Mouse (Mus musculus) hindbrain, embryonic 10.5 days (tissue): ENCODE measurements around the gene Mrgpra2a. TPM values are rescaled to one million over a fixed set of nuclear protein-coding genes. Genes with fewer than 3 reads are reported as not detected.

ENCODE experiments used
- polyA plus RNA-seq: library from polyadenylated mRNA; unstranded; fragments of >200 nt; fragmentation: Nextera tagmentation; extraction: Ambion mirVana; gene quantifications from 2 replicates; pipeline ENCODE4 v1.2.1, GENCODE M21; 2016

Mrgpra2a gene
- polyA plus RNA-seq, 1 experiment from 2014 or later: not detected

Other genes with a start within 250 kb of the Mrgpra2a start
- gene Mrgpra6, start 247.2 kb downstream of the Mrgpra2a start, polyA plus RNA-seq: not detected in 2 replicates
- not detected in 2 replicates for gene Mrgpra9, start 199.3 kb downstream of the Mrgpra2a start, polyA plus RNA-seq
- not detected in 2 replicates for gene Mrgpra1, start 97.9 kb downstream of the Mrgpra2a start, polyA plus RNA-seq
- gene Mrgpra2b, start 76.7 kb upstream of the Mrgpra2a start, polyA plus RNA-seq: not detected in 2 replicates
- gene Mrgpra3, start 149.2 kb upstream of the Mrgpra2a start, polyA plus RNA-seq: not detected in 2 replicates